Mouse (Mus musculus): ENCODE data around the gene Plekha8.

DNA sequence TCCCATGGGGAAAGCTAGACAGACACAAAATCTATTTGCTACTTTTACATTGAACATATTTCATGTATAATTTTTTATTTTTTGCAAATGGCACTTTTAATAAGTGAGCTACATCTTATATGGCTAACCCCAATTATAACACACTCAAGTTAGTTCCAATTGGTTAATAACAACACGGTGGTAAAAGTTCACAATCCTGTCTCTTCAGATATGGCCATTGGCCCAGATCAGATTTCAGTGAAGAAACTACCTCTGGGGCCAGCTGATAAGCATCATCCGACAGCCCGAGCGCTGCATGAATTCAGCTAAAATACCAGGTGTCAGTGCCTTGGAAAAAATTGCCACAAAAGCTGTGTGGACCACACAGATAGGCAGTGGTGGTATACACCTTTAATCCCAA is 7.2 kb upstream of the Plekha8 start:
- TF ChIP-seq CTCF (IDR thresholded peaks at IDR 0.05; ENCODE audit: extremely low read depth, insufficient read depth, insufficient read length, insufficient replicate concordance) (no peak), POLR2A (IDR thresholded peaks at IDR 0.05; ENCODE audit: low read depth, low read length) (no peak)

All from spleen, adult 2 months (tissue).